8 mouse cellular contexts compared by ENCODE assay signal in genomic region chr12:109393326-109393725, GRCm38 (mm10). TPM values are rescaled to one million over a fixed set of nuclear protein-coding genes. Genes with fewer than 3 reads are reported as not detected.
A peak's percentile ranks its signal among the peaks of the same experiment; 100 is the strongest.
DNase-seq lines count a peak whose midpoint lies in the region; ATAC-seq lines count a peak whose summit lies in the region.
"Had no signal": no experiment of that assay in that cellular context is flagged by ENCODE, and none has a peak within 500 bp of the region (broad histone marks: within the 10 kb centered on the region; RNA-seq: fewer than 3 reads in every experiment).

No protein-coding gene starts in this region.

- H3K27ac ChIP-seq in forebrain, embryonic 14.5 days (ENCODE audit: low read depth, low read length): peak overlapping the region; percentile 60
- H3K27ac ChIP-seq in limb, embryonic 13.5 days: no peak overlapping the region

- no peaks in the 10 kb centered on the region for H3K9me3 ChIP-seq in forebrain, embryonic 14.5 days (replicated peaks; ENCODE audit: control insufficient read depth, low read length)
- H3K9me3 ChIP-seq in limb, embryonic 13.5 days: no peaks in the 10 kb centered on the region

- no peaks in the 10 kb centered on the region for H3K27me3 ChIP-seq in forebrain, embryonic 14.5 days (replicated peaks; ENCODE audit: control insufficient read depth, insufficient read depth, low read length)
- peaks cover 14% of the 10 kb centered on the region for H3K27me3 ChIP-seq in limb, embryonic 13.5 days

- peak overlapping the region; percentile 35 for H3K4me2 ChIP-seq in forebrain, embryonic 14.5 days (ENCODE audit: low read length)
- H3K4me2 ChIP-seq in limb, embryonic 13.5 days (replicated peaks): peak overlapping the region; percentile 49

- no peaks in the 10 kb centered on the region for H3K36me3 ChIP-seq in forebrain, embryonic 14.5 days (ENCODE audit: control insufficient read depth, insufficient read depth, low read length)
- no peaks in the 10 kb centered on the region for H3K36me3 ChIP-seq in limb, embryonic 13.5 days

- ATAC-seq in forebrain, embryonic 14.5 days: peak; percentile 48
- ATAC-seq in limb, embryonic 13.5 days (ENCODE audit: low FRiP score, low read depth): no peak

- H3K4me1 ChIP-seq in forebrain, embryonic 14.5 days (ENCODE audit: control insufficient read depth, insufficient read depth, low read length): peaks cover 21% of the 10 kb centered on the region
- H3K4me1 ChIP-seq in limb, embryonic 13.5 days: peaks cover 26% of the 10 kb centered on the region

- no peak overlapping the region for H3K9ac ChIP-seq in forebrain, embryonic 14.5 days (ENCODE audit: low read length)
- H3K9ac ChIP-seq in limb, embryonic 13.5 days: no peak overlapping the region

- H3K4me3 ChIP-seq in forebrain, embryonic 14.5 days (ENCODE audit: low read depth, low read length): no peak overlapping the region
- no peak overlapping the region for H3K4me3 ChIP-seq in limb, embryonic 13.5 days
- H3K4me3 ChIP-seq: erythroblast, embryonic 14.5 days had no signal

- WGBS in forebrain, embryonic 14.5 days: 9% methylated on average over 8 of the region's 8 CpGs
- 47% methylated on average over 8 of the region's 8 CpGs for WGBS in limb, embryonic 13.5 days

- DNase-seq in right cerebral cortex, adult 2 months (ENCODE audit: low spot score in 2 of 2): peak; percentile 22 to 31
- DNase-seq in right cerebral cortex, postnatal 10 days (ENCODE audit: low spot score in 2 of 2): no peak
- peak; percentile 81 for DNase-seq in forebrain, embryonic 14.5 days (ENCODE audit: low spot score)
- peak; percentile 69 for DNase-seq in telencephalon, adult 2 months (ENCODE audit: low read depth, low spot score)
- DNase-seq in spleen, postnatal 14 days (ENCODE audit: low spot score in 2 of 2): no peak
- DNase-seq in urinary bladder, adult 18-20 months (ENCODE audit: low spot score in 2 of 2): no peak

RNA-seq across cellular contexts. Expression of gene Dlk1, which starts 59.3 kb away (rescaled TPM):
- polyA plus RNA-seq in forebrain, embryonic 14.5 days (2014; fragmentation: Nextera tagmentation; extraction: Ambion mirVana): 57.9 and 61.8 TPM in 2 replicates
- 367 and 395 TPM in 2 replicates for polyA plus RNA-seq in limb, embryonic 13.5 days (2015; fragmentation: Nextera tagmentation; extraction: Ambion mirVana)

Comparison
In these comparisons a context has a peak if more than half of its experiments do, and no peak if none do; other contexts are left out.
1. DNase-seq: peak in right cerebral cortex, adult 2 months (2 of 2), forebrain, embryonic 14.5 days (single experiment) and telencephalon, adult 2 months (single experiment); none in right cerebral cortex, postnatal 10 days (0 of 2), spleen, postnatal 14 days (0 of 2) and urinary bladder, adult 18-20 months (0 of 2).